ENCODE assay signal across 12 mouse cellular contexts in genomic region chr8:93911715-93912555, GRCm38 (mm10).
DNase-seq lines count a peak whose midpoint lies in the region; ATAC-seq lines count a peak whose summit lies in the region.
"Had no signal": no experiment of that assay in that cellular context is flagged by ENCODE, and none has a peak within 500 bp of the region (broad histone marks: within the 10 kb centered on the region; RNA-seq: fewer than 3 reads in every experiment).

No protein-coding gene starts in this region.

- peaks cover 7% of the 10 kb centered on the region for H3K27me3 ChIP-seq in hindbrain, embryonic 10.5 days (ENCODE audit: insufficient read depth, poor library complexity, severe bottlenecking)
- no peaks in the 10 kb centered on the region for H3K27me3 ChIP-seq in hindbrain, embryonic 14.5 days (ENCODE audit: control insufficient read depth, insufficient read depth, low read length)
- peaks cover 19% of the 10 kb centered on the region for H3K27me3 ChIP-seq in lung, embryonic 16.5 days (ENCODE audit: control insufficient read depth, insufficient read depth, low read depth, low read length)
- H3K27me3 ChIP-seq in liver, embryonic 11.5 days (replicated peaks; ENCODE audit: control insufficient read depth, insufficient read depth, low read length) = no peaks in the 10 kb centered on the region
- no peaks in the 10 kb centered on the region for H3K27me3 ChIP-seq in stomach, embryonic 14.5 days (ENCODE audit: control insufficient read depth, insufficient read depth, low read length)

- no peaks in the 10 kb centered on the region for H3K9me3 ChIP-seq in hindbrain, embryonic 10.5 days
- no peaks in the 10 kb centered on the region for H3K9me3 ChIP-seq in hindbrain, embryonic 14.5 days (ENCODE audit: control insufficient read depth, low read length)
- H3K9me3 ChIP-seq in lung, embryonic 16.5 days (ENCODE audit: control insufficient read depth, low read length) = no peaks in the 10 kb centered on the region
- no peaks in the 10 kb centered on the region for H3K9me3 ChIP-seq in liver, embryonic 11.5 days (ENCODE audit: control insufficient read depth, low read length)
- H3K9me3 ChIP-seq in stomach, embryonic 14.5 days (ENCODE audit: control insufficient read depth, low read depth, low read length) = no peaks in the 10 kb centered on the region

- H3K4me1 ChIP-seq in hindbrain, embryonic 10.5 days (replicated peaks) = peaks cover 46% of the 10 kb centered on the region
- H3K4me1 ChIP-seq in hindbrain, embryonic 14.5 days (replicated peaks; ENCODE audit: control insufficient read depth, insufficient read depth, low read length) = peaks cover 33% of the 10 kb centered on the region
- H3K4me1 ChIP-seq in lung, embryonic 16.5 days (replicated peaks; ENCODE audit: control insufficient read depth, insufficient read depth, low read length) = peaks cover 17% of the 10 kb centered on the region
- peaks cover 24% of the 10 kb centered on the region for H3K4me1 ChIP-seq in liver, embryonic 11.5 days (replicated peaks; ENCODE audit: control insufficient read depth, insufficient read depth, low read length)
- H3K4me1 ChIP-seq in stomach, embryonic 14.5 days (ENCODE audit: control insufficient read depth, insufficient read depth, low read length) = peaks cover 24% of the 10 kb centered on the region

- no peak overlapping the region for H3K4me3 ChIP-seq in hindbrain, embryonic 10.5 days
- H3K4me3 ChIP-seq in hindbrain, embryonic 14.5 days (replicated peaks; ENCODE audit: low read length) = no peak overlapping the region
- no peak overlapping the region for H3K4me3 ChIP-seq in lung, embryonic 16.5 days (ENCODE audit: low read length)
- no peak overlapping the region for H3K4me3 ChIP-seq in liver, embryonic 11.5 days (ENCODE audit: low read depth, low read length)
- H3K4me3 ChIP-seq in stomach, embryonic 14.5 days (ENCODE audit: low read depth, low read length) = no peak overlapping the region
- H3K4me3 ChIP-seq: myocyte had no signal

- H3K36me3 ChIP-seq in hindbrain, embryonic 10.5 days = no peaks in the 10 kb centered on the region
- peaks cover 8% of the 10 kb centered on the region; the same call in 1 of the 2 replicates for H3K36me3 ChIP-seq in hindbrain, embryonic 14.5 days (replicated peaks; ENCODE audit: control insufficient read depth, insufficient read depth)
- H3K36me3 ChIP-seq in lung, embryonic 16.5 days (ENCODE audit: control insufficient read depth, insufficient read depth, low read length) = no peaks in the 10 kb centered on the region
- no peaks in the 10 kb centered on the region for H3K36me3 ChIP-seq in liver, embryonic 11.5 days (ENCODE audit: control insufficient read depth, insufficient read depth, low read length)
- H3K36me3 ChIP-seq in stomach, embryonic 14.5 days (ENCODE audit: control insufficient read depth, insufficient read depth, low read length) = no peaks in the 10 kb centered on the region

- WGBS in hindbrain, embryonic 10.5 days = 77% methylated on average over 7 of the region's 7 CpGs
- WGBS in hindbrain, embryonic 14.5 days = 69% methylated on average over 7 of the region's 7 CpGs
- WGBS in lung, embryonic 16.5 days = 43% methylated on average over 7 of the region's 7 CpGs
- 53% methylated on average over 7 of the region's 7 CpGs for WGBS in liver, embryonic 11.5 days
- WGBS in stomach, embryonic 14.5 days = 46% methylated on average over 7 of the region's 7 CpGs

- H3K27ac ChIP-seq in hindbrain, embryonic 10.5 days = 0 out of 2 replicates have a peak overlapping the region, but pooled peaks have one; percentile 24
- H3K27ac ChIP-seq in hindbrain, embryonic 14.5 days = no peak overlapping the region
- H3K27ac ChIP-seq in lung, embryonic 16.5 days (ENCODE audit: low read length) = no peak overlapping the region
- peak overlapping the region; percentile 70 for H3K27ac ChIP-seq in liver, embryonic 11.5 days (ENCODE audit: low read depth, low read length)
- H3K27ac ChIP-seq in stomach, embryonic 14.5 days (ENCODE audit: low read length) = peak overlapping the region; percentile 70; the same call in 1 of the 2 replicates

- no peak for DNase-seq in hindbrain, embryonic 10.5 days (ENCODE audit: low spot score)
- no peak for DNase-seq in hindbrain, embryonic 14.5 days (ENCODE audit: low spot score)
- DNase-seq in lung, postnatal 4 days = no peak
- DNase-seq in liver, embryonic 11.5 days (ENCODE audit: low spot score) = peak; percentile 45
- DNase-seq in cerebellum, adult 8-10 months = no peak
- DNase-seq: adrenal gland, postnatal 25 days; cerebellum, adult 11 months; lung, postnatal 10 days had no signal

- no peak for ATAC-seq in hindbrain, embryonic 14.5 days (ENCODE audit: low FRiP score)
- peak; percentile 64 for ATAC-seq in lung, embryonic 16.5 days (ENCODE audit: low read depth)
- ATAC-seq in liver, embryonic 11.5 days (replicated peaks; ENCODE audit: low FRiP score) = no peak
- peak; percentile 81 for ATAC-seq in stomach, embryonic 14.5 days (ENCODE audit: insufficient number of reproducible peaks, insufficient read depth, low FRiP score, low read depth)
- ATAC-seq: hindbrain, postnatal 0 days had no signal

- H3K4me2 ChIP-seq in hindbrain, embryonic 14.5 days (replicated peaks) = no peak overlapping the region
- no peak overlapping the region for H3K4me2 ChIP-seq in lung, embryonic 16.5 days (ENCODE audit: low read depth, low read length)
- no peak overlapping the region for H3K4me2 ChIP-seq in liver, embryonic 11.5 days
- no peak overlapping the region for H3K4me2 ChIP-seq in stomach, embryonic 14.5 days (replicated peaks; ENCODE audit: low read depth, low read length)

- no peak overlapping the region for H3K9ac ChIP-seq in hindbrain, embryonic 14.5 days
- H3K9ac ChIP-seq in lung, embryonic 16.5 days (ENCODE audit: low read length) = no peak overlapping the region
- H3K9ac ChIP-seq in liver, embryonic 11.5 days (ENCODE audit: low read depth, low read length) = no peak overlapping the region
- H3K9ac ChIP-seq in stomach, embryonic 14.5 days (replicated peaks; ENCODE audit: low read depth, low read length) = no peak overlapping the region

Comparison
In these comparisons a context has a peak if more than half of its experiments do, and no peak if none do; other contexts are left out.
1. H3K27ac ChIP-seq: peak in hindbrain, embryonic 10.5 days (single experiment), liver, embryonic 11.5 days (single experiment) and stomach, embryonic 14.5 days (single experiment); none in hindbrain, embryonic 14.5 days (single experiment) and lung, embryonic 16.5 days (single experiment).
2. ATAC-seq: peak in lung, embryonic 16.5 days (single experiment) and stomach, embryonic 14.5 days (single experiment); none in hindbrain, embryonic 14.5 days (single experiment) and liver, embryonic 11.5 days (single experiment).